Mouse (Mus musculus) liver, adult 2 months (tissue): ENCODE data around the gene Nop2.

ENCODE experiments used
- CTCF ChIP-seq: fragments of 200-500 bp; IDR thresholded peaks from 2 replicates; pipeline ENCODE4 v1.5.1; 2011; ENCODE audit warnings: low read depth, low read length, control low read depth
- POLR2A ChIP-seq: fragments of 200-500 bp; IDR thresholded peaks from 2 replicates; pipeline ENCODE4 v1.6.1; 2011; ENCODE audit warnings: low read length, control low read depth; ENCODE audit not compliant: insufficient read depth; ENCODE audit errors: extremely low read depth

GRCm38 (mm10) chr6:125129710-125130402, 1.9 kb upstream of the Nop2 start:
- TF ChIP-seq CTCF (no peak), POLR2A (no peak)
